Mouse (Mus musculus): Measurements from ENCODE around the gene Rfx1. TPM values are rescaled to one million over a fixed set of nuclear protein-coding genes. Genes with fewer than 3 reads are reported as not detected.
A peak's percentile ranks its signal among the peaks of the same experiment; 100 is the strongest.

Rfx1 gene
- polyA plus RNA-seq, 1 experiment from 2014 or later, result 10.1 TPM

DNA sequence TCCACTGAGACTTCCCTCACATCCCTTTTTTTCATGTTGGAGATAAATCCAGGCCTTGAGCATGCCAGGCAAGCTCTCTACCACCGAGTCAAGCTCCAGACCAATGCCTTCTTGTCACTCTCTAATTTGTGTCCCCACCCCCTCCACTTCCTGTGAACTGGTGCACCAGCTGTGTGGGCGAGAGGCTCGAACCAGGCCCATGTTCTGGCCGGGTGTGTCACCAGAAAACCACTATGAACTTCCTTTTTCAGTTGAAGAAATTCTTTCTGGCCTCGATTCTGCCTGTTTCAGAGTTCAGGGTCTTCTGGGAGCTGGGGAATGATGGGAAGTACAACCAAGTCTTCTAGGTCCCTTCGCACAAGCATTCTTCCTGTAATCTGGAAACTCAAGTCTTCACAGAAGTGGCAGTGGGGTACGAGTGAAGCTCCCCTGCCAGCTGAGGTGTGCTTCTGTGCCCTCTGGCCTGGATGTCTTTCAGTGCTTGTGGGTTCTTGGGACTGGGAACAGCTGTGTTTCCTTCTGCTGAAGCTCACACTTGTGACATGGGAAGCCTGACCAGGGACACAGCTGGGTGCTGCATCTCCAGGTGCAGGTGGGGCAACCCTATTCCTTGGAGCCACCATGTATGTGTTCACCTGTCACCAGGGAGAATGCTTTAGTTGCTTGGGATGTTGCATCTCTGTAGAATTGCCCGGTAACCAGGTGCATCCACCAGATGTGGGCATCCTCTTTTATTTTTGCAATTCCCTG lies 2.6 kb upstream of the Rfx1 start:
- no peaks in the 10 kb centered on the region for H3K27me3 ChIP-seq
- H3K36me3 ChIP-seq, result no peaks in the 10 kb centered on the region
- H3K27ac ChIP-seq, result no peak overlapping the region
- no peaks in the 10 kb centered on the region for H3K9me3 ChIP-seq
- 71% methylated on average over 8 of the region's 8 CpGs for WGBS
- no peak overlapping the region for H3K9ac ChIP-seq
- no peak for ATAC-seq (ENCODE audit: insufficient number of reproducible peaks, insufficient read depth, low FRiP score, low TSS enrichment, low read depth)
- H3K4me2 ChIP-seq, result no peak overlapping the region
- H3K4me3 ChIP-seq, result no peak overlapping the region
- peaks cover 14% of the 10 kb centered on the region for H3K4me1 ChIP-seq

DNA sequence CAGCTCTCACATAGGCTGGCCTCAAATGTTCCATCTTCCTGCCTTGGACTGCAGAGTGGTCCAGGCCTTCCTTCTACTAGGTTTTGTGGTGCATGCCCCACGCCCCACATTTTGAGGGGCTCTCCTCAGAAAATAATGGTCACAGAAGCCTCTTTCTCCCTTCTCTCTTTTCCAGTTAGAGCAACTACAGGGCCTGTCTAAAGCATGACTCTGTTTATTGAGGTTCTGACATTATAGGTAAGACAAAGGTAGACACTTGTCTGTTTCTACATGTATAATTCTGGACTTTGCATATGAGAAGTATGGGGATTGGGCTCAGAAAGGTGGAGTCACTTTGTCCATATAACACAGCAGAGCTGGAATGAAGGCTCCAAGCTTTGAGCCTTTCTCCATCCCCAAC lies 1.6 kb upstream of the Rfx1 start, which contains the start of gene Gm10643:
TSS of gene Gm10643 (minus strand) at position 101 of the 400 bp plus-strand sequence.
- Histone ChIP-seq H3K4me2 (peak within 1 kb of the TSS; percentile 76), H3K9me3 (no peaks in the 10 kb centered on the region), H3K36me3 (no peaks in the 10 kb centered on the region), H3K9ac (peak within 1 kb of the TSS; percentile 83), H3K4me3 (peak within 1 kb of the TSS; percentile 81), H3K4me1 (peaks cover 23% of the 10 kb centered on the region), H3K27ac (peak within 1 kb of the TSS; percentile 82), H3K27me3 (no peaks in the 10 kb centered on the region)
- WGBS, result 87% methylated on average over 1 of the region's 1 CpGs
- no peak for ATAC-seq (ENCODE audit: insufficient number of reproducible peaks, insufficient read depth, low FRiP score, low TSS enrichment, low read depth)

DNA sequence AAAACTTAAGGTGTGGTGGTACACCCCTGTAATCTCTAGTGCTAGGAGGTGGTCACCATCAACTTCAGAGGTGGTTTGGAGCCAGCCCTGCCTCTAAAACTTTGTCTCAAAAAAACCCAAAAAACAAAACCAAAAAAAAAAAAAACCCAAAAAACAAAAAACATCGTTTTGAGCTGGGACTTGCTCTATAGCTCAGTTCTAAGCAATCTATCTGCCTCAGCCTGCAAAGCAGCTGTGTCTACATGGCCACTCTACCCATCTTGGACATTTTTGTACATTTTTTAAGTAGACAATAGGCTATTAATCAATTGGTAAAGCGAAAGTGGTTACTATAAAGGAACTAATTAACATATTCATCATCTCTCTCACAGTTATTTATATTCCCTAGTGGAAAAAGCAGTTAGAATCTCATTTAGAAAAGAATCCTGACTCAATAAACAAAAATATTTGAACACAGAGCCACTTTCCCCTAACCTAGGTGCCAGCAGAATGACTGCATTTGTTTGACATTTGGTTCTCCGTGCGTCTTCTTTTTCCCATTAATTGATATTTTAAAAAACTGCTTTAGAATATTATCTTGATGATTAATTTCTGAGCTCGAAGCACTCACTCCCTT lies 1.1 kb upstream of the Rfx1 start:
- Histone ChIP-seq H3K9ac (peak overlapping the region; percentile 83), H3K4me3 (peak overlapping the region; percentile 81), H3K4me2 (peak overlapping the region; percentile 76), H3K27ac (peak overlapping the region; percentile 82; the same call in 1 of the 2 replicates), H3K27me3 (no peaks in the 10 kb centered on the region), H3K4me1 (peaks cover 23% of the 10 kb centered on the region), H3K36me3 (no peaks in the 10 kb centered on the region), H3K9me3 (no peaks in the 10 kb centered on the region)
- no peak for ATAC-seq (ENCODE audit: insufficient number of reproducible peaks, insufficient read depth, low FRiP score, low TSS enrichment, low read depth)
- WGBS, result 32% methylated on average over 5 of the region's 5 CpGs

DNA sequence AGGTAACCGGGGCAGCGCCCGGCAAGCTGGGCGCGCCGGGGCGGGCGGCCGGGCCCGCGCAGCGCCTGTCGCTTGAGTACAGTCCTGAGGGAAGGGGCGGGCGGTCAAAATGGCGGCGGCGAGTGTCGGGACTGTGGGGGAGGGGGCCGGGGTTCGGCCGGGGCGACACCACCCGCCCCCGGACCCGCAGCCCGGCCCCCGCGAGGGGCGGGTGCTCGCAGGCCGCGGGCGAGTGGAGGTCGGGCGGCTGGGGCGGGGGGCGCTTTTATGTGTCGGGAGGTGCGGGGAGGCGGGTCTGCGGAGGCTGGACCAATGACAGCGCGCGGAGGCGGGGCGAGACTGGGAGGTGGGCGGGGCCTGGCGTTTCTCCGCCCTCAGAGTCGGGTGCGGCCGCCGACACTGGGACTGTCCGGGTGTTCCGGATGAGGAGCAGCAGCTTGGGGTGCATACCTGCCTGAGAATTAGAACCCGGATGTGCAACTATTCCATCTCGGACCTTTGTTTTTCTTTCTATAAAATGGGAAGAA lies 476 bp downstream of the Rfx1 start:
- Histone ChIP-seq H3K4me3 (peak overlapping the region; percentile 81), H3K4me2 (peak overlapping the region; percentile 52), H3K36me3 (no peaks in the 10 kb centered on the region), H3K27ac (peak overlapping the region; percentile 95), H3K27me3 (no peaks in the 10 kb centered on the region), H3K9me3 (no peaks in the 10 kb centered on the region), H3K9ac (peak overlapping the region; percentile 78), H3K4me1 (peaks cover 32% of the 10 kb centered on the region)
- peak; percentile 70 for ATAC-seq (ENCODE audit: insufficient number of reproducible peaks, insufficient read depth, low FRiP score, low TSS enrichment, low read depth)
- WGBS, result under 1% methylated on average over 52 of the region's 58 CpGs

DNA sequence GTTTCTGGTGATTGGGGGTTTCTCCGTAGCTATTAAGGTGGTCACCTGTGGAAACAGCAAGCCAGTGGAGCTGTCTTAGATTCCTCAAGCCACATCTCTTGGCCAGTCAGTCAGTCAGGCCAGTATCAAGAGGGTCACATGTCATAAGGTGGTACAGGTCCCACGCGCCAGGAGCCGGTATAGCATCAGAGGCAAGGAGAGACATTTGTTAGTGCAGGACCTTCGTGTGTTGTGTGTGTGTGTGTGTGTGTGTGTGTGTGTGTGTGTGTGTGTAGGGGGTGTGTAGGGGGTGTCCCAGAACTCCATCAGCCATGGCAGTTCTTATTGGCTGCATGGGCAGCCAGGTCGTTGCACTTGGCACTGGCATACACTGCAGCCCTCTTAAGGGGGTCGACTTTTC lies 1.3 kb downstream of the Rfx1 start:
- no peak for ATAC-seq (ENCODE audit: insufficient number of reproducible peaks, insufficient read depth, low FRiP score, low TSS enrichment, low read depth)
- H3K9ac ChIP-seq, result peak overlapping the region; percentile 37; the same call in 1 of the 2 replicates
- H3K4me2 ChIP-seq, result peak overlapping the region; percentile 52
- H3K36me3 ChIP-seq, result no peaks in the 10 kb centered on the region
- no peaks in the 10 kb centered on the region for H3K27me3 ChIP-seq
- H3K9me3 ChIP-seq, result no peaks in the 10 kb centered on the region
- H3K4me3 ChIP-seq, result peak overlapping the region; percentile 81; the same call in 1 of the 2 replicates
- peaks cover 38% of the 10 kb centered on the region for H3K4me1 ChIP-seq
- 84% methylated on average over 7 of the region's 7 CpGs for WGBS
- no peak overlapping the region for H3K27ac ChIP-seq

DNA sequence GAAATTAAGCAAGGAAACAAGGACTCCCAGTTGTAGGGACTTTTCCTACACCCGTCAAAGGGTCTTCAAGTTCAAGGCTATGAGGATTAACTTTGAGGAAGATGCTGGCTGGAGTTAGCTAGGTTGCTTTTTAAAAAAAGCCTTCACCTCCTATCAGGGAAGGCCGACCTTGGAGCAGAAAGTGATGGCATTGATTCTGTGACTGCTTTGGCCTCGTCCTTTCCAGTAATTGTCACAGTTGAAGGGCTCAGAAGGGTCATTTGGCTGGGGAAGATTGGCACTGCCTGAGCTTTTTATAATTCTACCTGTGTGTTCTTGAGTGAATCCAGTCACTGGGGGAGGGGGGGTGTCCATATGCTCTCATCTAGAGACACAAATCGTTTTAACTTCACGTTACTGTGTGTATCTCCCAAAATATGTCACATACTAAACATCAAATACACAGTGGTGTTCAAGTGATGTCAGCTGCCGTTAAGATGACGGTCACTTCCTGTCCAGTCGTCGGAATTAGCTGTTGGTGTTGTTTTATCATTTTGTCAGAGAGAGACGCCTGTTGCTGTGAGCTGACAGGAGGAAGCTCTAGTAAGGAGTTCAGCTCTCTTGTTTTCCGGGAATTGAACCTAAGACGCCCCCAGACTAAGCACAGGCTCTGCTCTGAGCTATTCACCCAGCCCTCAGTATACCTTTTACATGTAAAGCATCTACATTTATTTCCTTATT lies 1.8 kb downstream of the Rfx1 start:
- 70% methylated on average over 12 of the region's 12 CpGs for WGBS

DNA sequence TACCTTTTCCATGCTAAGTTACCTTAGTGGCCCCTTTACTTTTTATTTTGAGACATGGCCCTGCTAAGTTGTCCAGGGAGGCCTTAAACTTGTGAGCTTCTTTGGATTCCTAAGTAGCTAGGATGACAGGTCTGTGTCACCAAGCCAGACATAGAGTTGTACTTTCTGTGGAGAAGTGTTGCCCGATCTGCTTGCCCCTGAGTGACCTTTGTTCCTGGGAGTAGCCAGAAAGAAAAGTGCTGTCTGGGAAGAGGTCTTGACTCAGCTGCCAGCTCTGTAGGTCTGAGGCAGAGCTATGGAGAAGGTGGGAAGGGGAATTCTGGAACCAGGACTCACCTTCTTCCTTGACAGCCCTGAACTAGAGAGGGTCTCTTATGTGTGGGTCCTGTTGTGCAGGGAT lies 2.5 kb downstream of the Rfx1 start:
- no peak for ATAC-seq (ENCODE audit: insufficient number of reproducible peaks, insufficient read depth, low FRiP score, low TSS enrichment, low read depth)
- Histone ChIP-seq H3K9ac (0 out of 2 replicates have a peak overlapping the region, but pooled peaks have one; percentile 8), H3K9me3 (no peaks in the 10 kb centered on the region), H3K27ac (0 out of 2 replicates have a peak overlapping the region, but pooled peaks have one; percentile 22), H3K27me3 (no peaks in the 10 kb centered on the region), H3K4me1 (peaks cover 49% of the 10 kb centered on the region), H3K4me2 (no peak overlapping the region), H3K36me3 (peaks cover 1% of the 10 kb centered on the region; the same call in 1 of the 2 replicates), H3K4me3 (no peak overlapping the region)
- WGBS, result 45% methylated on average over 1 of the region's 1 CpGs

More for the DNA sequence above, 1.8 kb downstream of the Rfx1 start:
- no peaks in the 10 kb centered on the region for H3K27me3 ChIP-seq
- no peak overlapping the region for H3K27ac ChIP-seq
- H3K9ac ChIP-seq, result no peak overlapping the region
- no peak for ATAC-seq (ENCODE audit: insufficient number of reproducible peaks, insufficient read depth, low FRiP score, low TSS enrichment, low read depth)
- no peak overlapping the region; the same call in 1 of the 2 replicates for H3K4me2 ChIP-seq
- H3K4me1 ChIP-seq, result peaks cover 44% of the 10 kb centered on the region
- no peak overlapping the region for H3K4me3 ChIP-seq
- H3K36me3 ChIP-seq, result no peaks in the 10 kb centered on the region
- H3K9me3 ChIP-seq, result no peaks in the 10 kb centered on the region

DNA sequence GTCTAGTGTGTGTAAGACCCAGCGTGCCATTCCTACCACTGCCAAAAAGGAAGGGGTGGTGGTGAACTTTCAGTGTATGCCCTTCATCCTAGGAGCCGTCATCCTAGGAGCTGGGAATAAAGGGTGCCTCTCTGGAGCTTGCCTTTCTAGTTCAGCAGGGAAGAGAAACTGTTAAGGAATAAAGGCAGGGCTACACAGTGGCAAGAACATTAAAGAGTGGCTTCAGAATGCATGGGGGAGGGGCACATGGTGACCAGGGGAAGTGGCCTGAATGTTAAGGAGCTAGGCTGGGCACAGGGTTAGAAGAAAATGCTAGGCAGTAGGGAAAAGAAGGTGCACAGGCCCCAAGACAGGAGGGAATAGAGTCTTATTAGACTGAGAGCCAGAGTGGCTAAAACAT lies 3.1 kb downstream of the Rfx1 start:
- no peaks in the 10 kb centered on the region for H3K27me3 ChIP-seq
- H3K4me2 ChIP-seq, result no peak overlapping the region
- H3K4me1 ChIP-seq, result peaks cover 49% of the 10 kb centered on the region
- WGBS, result 62% methylated on average over 2 of the region's 2 CpGs
- H3K36me3 ChIP-seq, result peaks cover 7% of the 10 kb centered on the region; the same call in 1 of the 2 replicates
- no peak for ATAC-seq (ENCODE audit: insufficient number of reproducible peaks, insufficient read depth, low FRiP score, low TSS enrichment, low read depth)
- no peak overlapping the region for H3K9ac ChIP-seq
- H3K9me3 ChIP-seq, result no peaks in the 10 kb centered on the region
- H3K4me3 ChIP-seq, result no peak overlapping the region
- H3K27ac ChIP-seq, result no peak overlapping the region

DNA sequence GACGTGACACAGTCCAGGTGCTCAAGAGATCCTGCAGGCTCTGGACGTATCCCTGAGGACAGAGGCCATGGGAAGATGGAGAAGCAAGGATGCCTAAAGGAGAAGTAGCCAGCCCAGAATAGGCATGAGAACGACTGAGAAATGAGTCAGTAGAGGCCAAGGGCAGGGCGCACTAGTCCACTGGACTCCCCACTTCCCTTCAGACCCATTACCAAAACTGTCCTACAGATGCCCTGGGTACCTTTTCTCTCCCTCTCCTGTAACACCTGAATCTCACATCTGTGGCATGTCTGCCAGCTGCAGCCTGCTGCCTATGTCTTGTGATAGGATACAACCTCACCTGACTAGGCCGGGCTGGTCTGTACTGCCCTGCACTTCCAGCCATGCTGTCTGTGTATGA lies 3.6 kb downstream of the Rfx1 start:
- WGBS, result 82% methylated on average over 5 of the region's 5 CpGs

DNA sequence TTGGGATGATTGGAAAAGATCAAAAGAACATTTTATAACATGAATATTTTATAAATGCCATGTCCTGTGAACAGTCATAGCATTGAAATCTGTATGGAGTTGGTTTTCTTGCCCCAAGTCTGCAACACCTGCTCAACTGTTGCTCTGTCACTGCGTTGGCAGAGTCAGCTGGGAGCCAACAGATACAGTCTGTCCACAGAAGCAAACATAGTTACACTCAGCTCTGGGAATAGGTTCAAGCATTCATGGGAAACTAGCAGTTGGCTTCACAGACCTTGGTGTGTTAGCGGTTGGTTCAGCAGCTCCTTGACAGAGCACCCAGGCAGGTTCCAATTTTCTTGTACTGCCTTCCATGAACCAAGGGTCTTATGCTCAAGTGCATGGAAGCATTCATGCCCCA lies 4.0 kb downstream of the Rfx1 start:
- H3K4me3 ChIP-seq, result no peak overlapping the region
- H3K27me3 ChIP-seq, result no peaks in the 10 kb centered on the region
- H3K4me1 ChIP-seq, result peaks cover 49% of the 10 kb centered on the region
- no peak overlapping the region for H3K4me2 ChIP-seq
- no peak overlapping the region for H3K27ac ChIP-seq
- no peak for ATAC-seq (ENCODE audit: insufficient number of reproducible peaks, insufficient read depth, low FRiP score, low TSS enrichment, low read depth)
- no peaks in the 10 kb centered on the region for H3K9me3 ChIP-seq
- H3K9ac ChIP-seq, result no peak overlapping the region
- WGBS, result 81% methylated on average over 2 of the region's 2 CpGs
- peaks cover 15% of the 10 kb centered on the region for H3K36me3 ChIP-seq

More for the DNA sequence above, 3.6 kb downstream of the Rfx1 start:
- Histone ChIP-seq H3K27ac (no peak overlapping the region), H3K27me3 (no peaks in the 10 kb centered on the region), H3K4me1 (peaks cover 49% of the 10 kb centered on the region), H3K9ac (no peak overlapping the region), H3K4me2 (no peak overlapping the region), H3K9me3 (no peaks in the 10 kb centered on the region), H3K4me3 (no peak overlapping the region), H3K36me3 (peaks cover 12% of the 10 kb centered on the region)
- no peak for ATAC-seq (ENCODE audit: insufficient number of reproducible peaks, insufficient read depth, low FRiP score, low TSS enrichment, low read depth)

DNA sequence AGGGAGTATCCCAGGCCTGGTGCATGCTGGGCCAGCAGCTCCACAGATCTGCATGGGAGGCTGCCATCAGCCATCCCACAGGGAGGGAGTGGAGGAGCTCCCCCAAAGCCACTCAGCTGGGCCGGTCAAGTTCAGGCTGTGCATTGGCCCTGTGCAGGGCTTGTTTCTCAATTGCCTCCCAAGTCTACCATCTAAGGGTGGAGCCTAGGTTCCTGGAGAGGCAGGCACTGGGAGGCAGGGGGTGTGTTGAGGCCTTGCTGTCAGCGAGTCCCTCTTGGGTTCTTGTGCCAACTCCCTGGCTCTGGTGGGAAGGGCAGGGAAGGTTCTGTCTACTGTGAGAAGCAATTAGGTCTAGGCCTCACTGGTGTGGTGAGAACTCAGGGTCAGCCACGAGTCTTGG lies 5.3 kb downstream of the Rfx1 start:
- H3K4me1 ChIP-seq, result peaks cover 52% of the 10 kb centered on the region
- H3K27ac ChIP-seq, result no peak overlapping the region
- H3K4me2 ChIP-seq, result no peak overlapping the region
- peaks cover 26% of the 10 kb centered on the region for H3K36me3 ChIP-seq
- no peak overlapping the region for H3K4me3 ChIP-seq
- H3K9me3 ChIP-seq, result no peaks in the 10 kb centered on the region
- 70% methylated on average over 3 of the region's 3 CpGs for WGBS
- no peaks in the 10 kb centered on the region for H3K27me3 ChIP-seq
- H3K9ac ChIP-seq, result no peak overlapping the region
- ATAC-seq (ENCODE audit: insufficient number of reproducible peaks, insufficient read depth, low FRiP score, low TSS enrichment, low read depth), result no peak

Measured in embryonic facial prominence, embryonic 13.5 days (tissue).